Mouse (Mus musculus): Measurements from ENCODE around the gene Gm16503. TPM values are rescaled to one million over a fixed set of nuclear protein-coding genes. Genes with fewer than 3 reads are reported as not detected.
"Not testable (repeated sequence)": the region's sequence is repeated elsewhere in the genome, so short reads cannot be mapped to it uniquely, and the experiment has no call there.

The Gm16503 gene
- 0.06 and 0.14 TPM in 2 replicates for polyA plus RNA-seq (2014; fragmentation: Nextera tagmentation; extraction: Ambion mirVana)

- H3K27me3 ChIP-seq (ENCODE audit: control insufficient read depth, insufficient read depth, low read length); H3K36me3 ChIP-seq (replicated peaks; ENCODE audit: control insufficient read depth, insufficient read depth, low read depth, low read length); H3K9me3 ChIP-seq (replicated peaks; ENCODE audit: control insufficient read depth, low read length); DNase-seq (ENCODE audit: low spot score); H3K4me1 ChIP-seq (ENCODE audit: control insufficient read depth, insufficient read depth, low read length); ATAC-seq (replicated peaks; ENCODE audit: insufficient number of reproducible peaks, low FRiP score, low TSS enrichment, low read depth); H3K4me3 ChIP-seq (ENCODE audit: low read depth, low read length); H3K9ac ChIP-seq (replicated peaks; ENCODE audit: low read length); H3K4me2 ChIP-seq (ENCODE audit: low read depth, low read length); H3K27ac ChIP-seq (replicated peaks; ENCODE audit: low read depth, low read length): not testable (repeated sequence)
- 85% methylated on average over 3 of the region's 3 CpGs for WGBS
Observed at GRCm38 (mm10) chr4:147539918-147540317, at the start of gene Gm16503. Gene Gm16503 (plus strand): TSS chr4:147540218.

DNA sequence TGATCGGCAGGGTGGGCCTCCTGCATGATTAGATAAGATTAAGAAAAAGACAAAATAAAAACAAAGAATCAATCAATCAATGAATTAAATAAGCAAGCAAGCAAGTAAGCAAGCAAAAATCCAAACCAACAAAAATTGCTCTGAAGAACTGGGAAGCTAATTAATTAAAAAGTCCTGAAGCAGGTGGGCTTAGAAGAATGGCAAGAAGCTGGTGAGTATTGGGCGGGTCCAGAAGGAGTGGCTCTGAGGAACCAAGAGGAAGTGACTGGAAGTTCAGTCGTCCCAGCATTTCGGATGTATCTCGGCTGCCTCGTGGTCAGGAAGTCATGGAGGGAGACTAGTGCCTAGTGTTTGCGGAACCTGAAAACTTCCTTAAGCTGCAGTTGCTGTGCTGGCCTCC, 47.9 kb upstream of the Gm16503 start, which contains the start of gene Zfp982:
TSS of gene Zfp982 (plus strand) at position 301 of the 400 bp plus-strand sequence.
- not testable (repeated sequence) for H3K9me3 ChIP-seq (replicated peaks; ENCODE audit: control insufficient read depth, low read length)
- WGBS: 87% methylated on average over 7 of the region's 7 CpGs

DNA sequence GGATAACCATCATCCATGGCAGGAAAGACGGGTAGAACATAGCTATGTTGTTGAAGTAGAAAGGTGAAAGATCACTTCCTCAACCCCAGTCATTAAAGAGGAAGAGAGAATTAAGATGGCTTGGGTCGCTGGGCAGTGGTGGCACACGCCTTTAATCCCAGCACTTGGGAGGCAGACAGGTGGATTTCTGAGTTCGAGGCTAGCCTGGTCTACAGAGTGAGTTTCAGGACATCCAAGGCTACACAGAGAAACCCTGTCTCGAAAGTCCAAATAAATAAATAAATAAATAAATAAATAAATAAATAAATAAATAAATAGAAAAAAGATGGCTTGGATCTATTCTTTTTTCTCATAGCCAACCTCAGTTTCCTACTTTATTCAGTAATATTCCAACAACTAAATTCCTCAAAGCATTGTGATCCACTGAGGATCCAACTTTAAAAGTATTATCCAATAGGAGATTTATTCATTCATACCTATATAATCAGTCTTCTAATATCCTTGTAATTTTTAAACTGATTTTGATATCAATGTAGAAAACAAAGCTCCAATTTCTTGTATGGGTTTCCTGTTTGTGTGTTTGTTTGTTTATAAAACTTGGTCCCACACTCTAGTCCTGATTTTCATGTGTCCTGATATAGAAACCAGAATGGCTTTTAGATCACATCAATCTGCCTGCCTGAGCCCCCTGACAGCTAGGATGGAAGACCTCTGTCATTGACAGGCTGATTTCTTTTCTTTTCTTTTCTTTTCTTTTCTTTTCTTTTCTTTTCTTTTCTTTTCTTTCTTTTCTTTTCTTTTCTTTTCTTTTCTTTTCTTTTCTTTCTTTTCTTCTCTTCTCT, 41.0 kb upstream of the Gm16503 start:
- not testable (repeated sequence) for H3K4me3 ChIP-seq (ENCODE audit: low read depth, low read length); ATAC-seq (replicated peaks; ENCODE audit: insufficient number of reproducible peaks, low FRiP score, low TSS enrichment, low read depth); H3K4me1 ChIP-seq (ENCODE audit: control insufficient read depth, insufficient read depth, low read length); DNase-seq (ENCODE audit: low spot score); H3K9me3 ChIP-seq (replicated peaks; ENCODE audit: control insufficient read depth, low read length); H3K27me3 ChIP-seq (ENCODE audit: control insufficient read depth, insufficient read depth, low read length); H3K9ac ChIP-seq (replicated peaks; ENCODE audit: low read length); H3K36me3 ChIP-seq (replicated peaks; ENCODE audit: control insufficient read depth, insufficient read depth, low read depth, low read length); H3K4me2 ChIP-seq (ENCODE audit: low read depth, low read length); H3K27ac ChIP-seq (replicated peaks; ENCODE audit: low read depth, low read length)
- 86% methylated on average over 5 of the region's 5 CpGs for WGBS

More for the DNA sequence above, 47.9 kb upstream of the Gm16503 start, which contains the start of gene Zfp982:
- ATAC-seq (replicated peaks; ENCODE audit: insufficient number of reproducible peaks, low FRiP score, low TSS enrichment, low read depth); H3K36me3 ChIP-seq (replicated peaks; ENCODE audit: control insufficient read depth, insufficient read depth, low read depth, low read length); H3K4me3 ChIP-seq (ENCODE audit: low read depth, low read length); H3K4me2 ChIP-seq (ENCODE audit: low read depth, low read length); H3K27ac ChIP-seq (replicated peaks; ENCODE audit: low read depth, low read length); H3K4me1 ChIP-seq (ENCODE audit: control insufficient read depth, insufficient read depth, low read length); DNase-seq (ENCODE audit: low spot score); H3K27me3 ChIP-seq (ENCODE audit: control insufficient read depth, insufficient read depth, low read length); H3K9ac ChIP-seq (replicated peaks; ENCODE audit: low read length): not testable (repeated sequence)

GRCm38 (mm10) chr4:147509174-147509573, 30.8 kb upstream of the Gm16503 start:
- no peaks in the 10 kb centered on the region for H3K27me3 ChIP-seq (ENCODE audit: control insufficient read depth, insufficient read depth, low read length)
- DNase-seq (ENCODE audit: low spot score): no peak
- no peaks in the 10 kb centered on the region for H3K4me1 ChIP-seq (ENCODE audit: control insufficient read depth, insufficient read depth, low read length)
- WGBS: 75% methylated on average over 2 of the region's 2 CpGs
- no peaks in the 10 kb centered on the region for H3K36me3 ChIP-seq (replicated peaks; ENCODE audit: control insufficient read depth, insufficient read depth, low read depth, low read length)
- no peak overlapping the region for H3K4me3 ChIP-seq (ENCODE audit: low read depth, low read length)
- H3K9ac ChIP-seq (replicated peaks; ENCODE audit: low read length): no peak overlapping the region
- ATAC-seq (replicated peaks; ENCODE audit: insufficient number of reproducible peaks, low FRiP score, low TSS enrichment, low read depth): no peak
- H3K9me3 ChIP-seq (replicated peaks; ENCODE audit: control insufficient read depth, low read length): no peaks in the 10 kb centered on the region; the same call in 1 of the 2 replicates
- no peak overlapping the region for H3K4me2 ChIP-seq (ENCODE audit: low read depth, low read length)
- H3K27ac ChIP-seq (replicated peaks; ENCODE audit: low read depth, low read length): no peak overlapping the region

GRCm38 (mm10) chr4:147518981-147519380, 21.0 kb upstream of the Gm16503 start:
- H3K36me3 ChIP-seq (replicated peaks; ENCODE audit: control insufficient read depth, insufficient read depth, low read depth, low read length): no peaks in the 10 kb centered on the region
- H3K27me3 ChIP-seq (ENCODE audit: control insufficient read depth, insufficient read depth, low read length): no peaks in the 10 kb centered on the region
- no peak overlapping the region for H3K4me2 ChIP-seq (ENCODE audit: low read depth, low read length)
- DNase-seq (ENCODE audit: low spot score) (no peak), ATAC-seq (replicated peaks; ENCODE audit: insufficient number of reproducible peaks, low FRiP score, low TSS enrichment, low read depth) (no peak)
- H3K9ac ChIP-seq (replicated peaks; ENCODE audit: low read length): no peak overlapping the region
- no peaks in the 10 kb centered on the region for H3K4me1 ChIP-seq (ENCODE audit: control insufficient read depth, insufficient read depth, low read length)
- WGBS: 72% methylated on average over 2 of the region's 2 CpGs
- H3K27ac ChIP-seq (replicated peaks; ENCODE audit: low read depth, low read length): no peak overlapping the region
- peaks cover 20% of the 10 kb centered on the region for H3K9me3 ChIP-seq (replicated peaks; ENCODE audit: control insufficient read depth, low read length)
- no peak overlapping the region for H3K4me3 ChIP-seq (ENCODE audit: low read depth, low read length)

DNA sequence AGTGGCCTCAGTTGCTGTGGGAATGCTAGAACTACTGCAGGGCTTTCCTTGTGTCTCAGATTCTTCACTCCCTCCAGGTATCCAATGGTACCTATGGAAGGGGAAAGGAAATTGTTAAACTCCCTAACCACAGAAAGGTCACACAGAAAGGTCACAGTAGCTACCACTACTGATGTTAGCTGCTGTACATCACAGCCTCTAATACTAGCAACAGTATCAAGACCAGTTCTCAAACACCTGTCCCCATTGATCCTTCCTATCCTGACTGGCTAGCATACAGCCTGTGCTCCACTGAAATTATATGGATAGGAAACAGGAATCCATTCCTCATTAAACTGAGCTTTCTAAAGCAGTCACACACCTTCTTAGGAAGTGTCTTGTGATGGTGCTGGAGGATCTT, 19.9 kb upstream of the Gm16503 start:
- Histone ChIP-seq H3K27me3 (ENCODE audit: control insufficient read depth, insufficient read depth, low read length) (no peaks in the 10 kb centered on the region), H3K27ac (replicated peaks; ENCODE audit: low read depth, low read length) (no peak overlapping the region), H3K4me3 (ENCODE audit: low read depth, low read length) (no peak overlapping the region), H3K9me3 (replicated peaks; ENCODE audit: control insufficient read depth, low read length) (peaks cover 21% of the 10 kb centered on the region), H3K4me2 (ENCODE audit: low read depth, low read length) (no peak overlapping the region), H3K9ac (replicated peaks; ENCODE audit: low read length) (no peak overlapping the region), H3K4me1 (ENCODE audit: control insufficient read depth, insufficient read depth, low read length) (no peaks in the 10 kb centered on the region), H3K36me3 (replicated peaks; ENCODE audit: control insufficient read depth, insufficient read depth, low read depth, low read length) (no peaks in the 10 kb centered on the region)
- no peak for DNase-seq (ENCODE audit: low spot score)
- ATAC-seq (replicated peaks; ENCODE audit: insufficient number of reproducible peaks, low FRiP score, low TSS enrichment, low read depth): no peak

DNA sequence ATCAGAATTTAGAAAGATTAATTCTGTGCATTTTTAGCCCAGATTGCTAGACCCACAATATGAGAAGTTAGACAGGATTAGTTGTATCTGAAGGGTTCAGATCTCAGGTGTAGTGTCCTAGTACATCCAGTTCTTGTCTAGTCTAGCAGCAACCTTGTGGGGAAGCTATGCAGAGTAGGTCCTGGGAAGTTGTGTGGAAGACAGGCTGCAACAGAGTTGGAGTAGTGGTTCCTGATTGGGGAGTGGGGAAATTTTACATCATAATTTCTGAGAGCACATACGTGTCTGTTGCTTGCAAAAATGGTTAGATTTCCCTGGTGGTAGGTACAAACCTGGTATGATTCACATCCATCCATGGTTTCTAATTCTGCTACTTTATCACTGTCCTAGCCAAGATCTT, 14.9 kb upstream of the Gm16503 start:
- no peaks in the 10 kb centered on the region for H3K4me1 ChIP-seq (ENCODE audit: control insufficient read depth, insufficient read depth, low read length)
- H3K4me3 ChIP-seq (ENCODE audit: low read depth, low read length): no peak overlapping the region
- H3K4me2 ChIP-seq (ENCODE audit: low read depth, low read length): no peak overlapping the region
- no peak overlapping the region for H3K27ac ChIP-seq (replicated peaks; ENCODE audit: low read depth, low read length)
- no peak for DNase-seq (ENCODE audit: low spot score)
- H3K9ac ChIP-seq (replicated peaks; ENCODE audit: low read length): no peak overlapping the region
- no peaks in the 10 kb centered on the region for H3K36me3 ChIP-seq (replicated peaks; ENCODE audit: control insufficient read depth, insufficient read depth, low read depth, low read length)
- H3K9me3 ChIP-seq (replicated peaks; ENCODE audit: control insufficient read depth, low read length): peaks cover 13% of the 10 kb centered on the region
- no peaks in the 10 kb centered on the region for H3K27me3 ChIP-seq (ENCODE audit: control insufficient read depth, insufficient read depth, low read length)
- no peak for ATAC-seq (replicated peaks; ENCODE audit: insufficient number of reproducible peaks, low FRiP score, low TSS enrichment, low read depth)
- WGBS: 88% methylated on average over 1 of the region's 1 CpGs

DNA sequence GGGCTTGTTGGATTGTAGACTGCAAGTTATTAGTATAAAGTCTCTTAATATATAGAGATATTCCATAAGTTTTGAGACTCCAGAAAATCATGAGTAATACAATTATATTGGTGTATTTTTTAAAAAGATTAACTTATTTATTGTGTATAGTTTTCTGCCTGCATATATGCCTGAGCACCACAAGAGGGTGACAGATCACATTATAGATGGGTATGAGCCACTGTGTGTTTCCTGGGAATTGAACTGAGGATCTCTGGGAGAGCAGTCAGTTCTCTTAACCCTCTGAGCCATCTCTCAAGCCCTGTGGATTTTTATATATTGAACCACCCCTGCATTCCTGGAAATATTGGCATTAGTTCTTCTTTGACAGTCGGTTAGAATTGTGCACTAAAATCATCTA, 9.7 kb upstream of the Gm16503 start:
- 87% methylated on average over 1 of the region's 1 CpGs for WGBS
- H3K4me3 ChIP-seq (ENCODE audit: low read depth, low read length): no peak overlapping the region
- H3K27me3 ChIP-seq (ENCODE audit: control insufficient read depth, insufficient read depth, low read length): no peaks in the 10 kb centered on the region
- no peak overlapping the region for H3K27ac ChIP-seq (replicated peaks; ENCODE audit: low read depth, low read length)
- ATAC-seq (replicated peaks; ENCODE audit: insufficient number of reproducible peaks, low FRiP score, low TSS enrichment, low read depth): no peak
- no peak for DNase-seq (ENCODE audit: low spot score)
- no peaks in the 10 kb centered on the region for H3K36me3 ChIP-seq (replicated peaks; ENCODE audit: control insufficient read depth, insufficient read depth, low read depth, low read length)
- H3K9me3 ChIP-seq (replicated peaks; ENCODE audit: control insufficient read depth, low read length): peaks cover 2% of the 10 kb centered on the region; the same call in 1 of the 2 replicates
- H3K4me1 ChIP-seq (ENCODE audit: control insufficient read depth, insufficient read depth, low read length): no peaks in the 10 kb centered on the region
- H3K9ac ChIP-seq (replicated peaks; ENCODE audit: low read length): no peak overlapping the region
- H3K4me2 ChIP-seq (ENCODE audit: low read depth, low read length): no peak overlapping the region
